In genomic region chr10:68112983-68113382, GRCm38 (mm10) we compare ENCODE assay signal across 12 mouse cellular contexts.
A peak's percentile ranks its signal among the peaks of the same experiment; 100 is the strongest.
DNase-seq lines count a peak whose midpoint lies in the region; ATAC-seq and TF ChIP-seq lines count a peak whose summit lies in the region.
"Had no signal": no experiment of that assay in that cellular context is flagged by ENCODE, and none has a peak within 500 bp of the region (broad histone marks: within the 10 kb centered on the region; RNA-seq: fewer than 3 reads in every experiment).

No protein-coding gene starts in this region.

- peaks cover 37% of the 10 kb centered on the region; the same call in 1 of the 2 replicates for H3K36me3 ChIP-seq in lung, embryonic 15.5 days
- no peaks in the 10 kb centered on the region for H3K36me3 ChIP-seq in midbrain, embryonic 16.5 days (ENCODE audit: control insufficient read depth, insufficient read depth, low read length)

- no peaks in the 10 kb centered on the region for H3K27me3 ChIP-seq in lung, embryonic 15.5 days
- no peaks in the 10 kb centered on the region for H3K27me3 ChIP-seq in midbrain, embryonic 16.5 days (ENCODE audit: control insufficient read depth, insufficient read depth, low read depth, low read length)
- H3K27me3 ChIP-seq: liver, embryonic 13.5 days had no signal

- H3K27ac ChIP-seq in lung, embryonic 15.5 days, result 0 out of 2 replicates have a peak overlapping the region, but pooled peaks have one; percentile 20
- H3K27ac ChIP-seq in embryonic fibroblast, embryonic 13.5 days (ENCODE audit: insufficient read depth, low read length), result 0 out of 2 replicates have a peak overlapping the region, but pooled peaks have one; percentile 17
- peak overlapping the region; percentile 57 for H3K27ac ChIP-seq in midbrain, embryonic 16.5 days (ENCODE audit: low read length)
- H3K27ac ChIP-seq: liver, embryonic 13.5 days had no signal

- H3K9ac ChIP-seq in lung, embryonic 15.5 days, result no peak overlapping the region
- H3K9ac ChIP-seq in midbrain, embryonic 16.5 days (ENCODE audit: low read depth, low read length), result no peak overlapping the region
- H3K9ac ChIP-seq: liver, embryonic 13.5 days had no signal

- H3K4me1 ChIP-seq in lung, embryonic 15.5 days, result peaks cover 13% of the 10 kb centered on the region
- peaks cover 5% of the 10 kb centered on the region for H3K4me1 ChIP-seq in lung, adult 2 months (ENCODE audit: control insufficient read depth, insufficient read depth, low read length)
- 0 out of 2 replicates have a peak, but pooled peaks cover 2% of the 10 kb centered on the region for H3K4me1 ChIP-seq in embryonic fibroblast, embryonic 13.5 days (ENCODE audit: control insufficient read depth, insufficient read depth, low read length)
- peaks cover 6% of the 10 kb centered on the region; the same call in 1 of the 2 replicates for H3K4me1 ChIP-seq in midbrain, embryonic 16.5 days (ENCODE audit: control insufficient read depth, insufficient read depth, low read length)

- no peak overlapping the region for H3K4me3 ChIP-seq in lung, embryonic 15.5 days
- no peak overlapping the region for H3K4me3 ChIP-seq in lung, adult 2 months (replicated peaks; ENCODE audit: extremely low read depth, low read depth, low read length)
- no peak overlapping the region for H3K4me3 ChIP-seq in embryonic fibroblast, embryonic 13.5 days (ENCODE audit: insufficient read depth, low read length)
- no peak overlapping the region for H3K4me3 ChIP-seq in midbrain, embryonic 16.5 days (ENCODE audit: low read depth, low read length)
- H3K4me3 ChIP-seq: liver, embryonic 13.5 days had no signal

- H3K4me2 ChIP-seq in lung, embryonic 15.5 days, result no peak overlapping the region
- H3K4me2 ChIP-seq in midbrain, embryonic 16.5 days (ENCODE audit: low read length), result no peak overlapping the region
- H3K4me2 ChIP-seq: liver, embryonic 13.5 days had no signal

- ATAC-seq in frontal cortex, adult (ENCODE audit: low TSS enrichment), result peak; percentile 40; the same call in 1 of the 2 replicates
- ATAC-seq in lung, embryonic 15.5 days (ENCODE audit: borderline replicate concordance, extremely low read depth, low FRiP score, low TSS enrichment), result no peak
- ATAC-seq in midbrain, embryonic 16.5 days, result no peak

- H3K9me3 ChIP-seq in lung, embryonic 15.5 days, result no peaks in the 10 kb centered on the region
- no peaks in the 10 kb centered on the region for H3K9me3 ChIP-seq in midbrain, embryonic 16.5 days (replicated peaks; ENCODE audit: control insufficient read depth, low read length, poor library complexity, severe bottlenecking)
- H3K9me3 ChIP-seq: liver, embryonic 13.5 days had no signal

- TF ChIP-seq CTCF in lung, adult 2 months (IDR thresholded peaks at IDR 0.05; ENCODE audit: insufficient read depth, low read length), result no peak
- TF ChIP-seq CTCF in embryonic fibroblast, embryonic 13.5 days (IDR thresholded peaks at IDR 0.05; ENCODE audit: borderline replicate concordance, insufficient read depth, low read length), result no peak

- WGBS in lung, embryonic 15.5 days, result 45% methylated on average over 8 of the region's 8 CpGs
- WGBS in lung, adult 2 months, result 59% methylated on average over 8 of the region's 8 CpGs
- 55% methylated on average over 8 of the region's 8 CpGs for WGBS in midbrain, embryonic 16.5 days

- no peak for DNase-seq in frontal cortex, postnatal 36 days (ENCODE audit: low spot score in 2 of 2)
- no peak for DNase-seq in lung, adult 2 months
- DNase-seq in yolk sac, embryonic 10.5 days (ENCODE audit: low spot score), result no peak
- no peak for DNase-seq in cerebellum, adult 11-12 months
- DNase-seq: heart, adult 18-20 months; heart, postnatal 4 days; liver, embryonic 13.5 days; right cerebral cortex, postnatal 14 days had no signal

- TF ChIP-seq POLR2A in lung, adult 2 months (IDR thresholded peaks at IDR 0.05; ENCODE audit: borderline replicate concordance, extremely low read depth, low read depth, low read length), result no peak
- TF ChIP-seq POLR2A in embryonic fibroblast, embryonic 13.5 days (IDR thresholded peaks at IDR 0.05; ENCODE audit: low read depth, low read length), result no peak
